Mouse (Mus musculus) kidney, adult 8-10 months (tissue): ENCODE data around the gene Zfp362.

Source experiments
- DNase-seq, 2 experiments: peaks; one replicate each; pipeline ENCODE4 v3.0.0; 2022

The Zfp362 gene

GRCm38 (mm10) chr4:128806043-128806826, at the start of gene Zfp362:
TSS of gene Zfp362 (minus strand) at chr4:128806045.
- no peak for DNase-seq

- peak; percentile 83 to 85 for DNase-seq
Measured at GRCm38 (mm10) chr4:128855613-128856040, 49.8 kb upstream of the Zfp362 start.

- DNase-seq = no peak
Measured at GRCm38 (mm10) chr4:128853117-128853516, 47.3 kb upstream of the Zfp362 start.

GRCm38 (mm10) chr4:128852266-128852887, 46.5 kb upstream of the Zfp362 start:
- DNase-seq = no peak

GRCm38 (mm10) chr4:128849686-128850085, 43.8 kb upstream of the Zfp362 start:
- no peak for DNase-seq

- no peak for DNase-seq
Measured at GRCm38 (mm10) chr4:128848961-128849360, 43.1 kb upstream of the Zfp362 start.

GRCm38 (mm10) chr4:128845367-128845973, 39.6 kb upstream of the Zfp362 start:
- DNase-seq = no peak

- DNase-seq = no peak
Measured at GRCm38 (mm10) chr4:128844566-128844965, 38.7 kb upstream of the Zfp362 start.

GRCm38 (mm10) chr4:128841259-128841658, 35.4 kb upstream of the Zfp362 start:
- no peak for DNase-seq

GRCm38 (mm10) chr4:128839811-128840738, 34.2 kb upstream of the Zfp362 start:
- DNase-seq = peak; percentile 39 to 60

GRCm38 (mm10) chr4:128838202-128838601, 32.4 kb upstream of the Zfp362 start:
- no peak for DNase-seq

GRCm38 (mm10) chr4:128824131-128824530, 18.3 kb upstream of the Zfp362 start:
- DNase-seq = no peak

- no peak for DNase-seq
Measured at GRCm38 (mm10) chr4:128820568-128820967, 14.7 kb upstream of the Zfp362 start.

- DNase-seq = no peak
Measured at GRCm38 (mm10) chr4:128817011-128817410, 11.2 kb upstream of the Zfp362 start.

- DNase-seq = peak; percentile 87 to 90
Measured at GRCm38 (mm10) chr4:128811382-128812056, 5.7 kb upstream of the Zfp362 start.

- DNase-seq = peak; percentile 77 to 78
Measured at GRCm38 (mm10) chr4:128806827-128807179, 958 bp upstream of the Zfp362 start.

GRCm38 (mm10) chr4:128805150-128806042, 449 bp downstream of the Zfp362 start:
- DNase-seq = peak in 1 of 2 experiments; percentile 44

GRCm38 (mm10) chr4:128804426-128805149, 1.3 kb downstream of the Zfp362 start:
- no peak for DNase-seq

- no peak for DNase-seq
Measured at GRCm38 (mm10) chr4:128803569-128803968, 2.3 kb downstream of the Zfp362 start.
